Mouse (Mus musculus) skeletal muscle tissue, adult 2 months (tissue): ENCODE results near the gene Rgs3.

Experiments used
- DNase-seq: peaks from one replicate; pipeline ENCODE4 v3.0.0-alpha.2; 2012; ENCODE audit warnings: low read depth, low spot score

The Rgs3 gene

DNA sequence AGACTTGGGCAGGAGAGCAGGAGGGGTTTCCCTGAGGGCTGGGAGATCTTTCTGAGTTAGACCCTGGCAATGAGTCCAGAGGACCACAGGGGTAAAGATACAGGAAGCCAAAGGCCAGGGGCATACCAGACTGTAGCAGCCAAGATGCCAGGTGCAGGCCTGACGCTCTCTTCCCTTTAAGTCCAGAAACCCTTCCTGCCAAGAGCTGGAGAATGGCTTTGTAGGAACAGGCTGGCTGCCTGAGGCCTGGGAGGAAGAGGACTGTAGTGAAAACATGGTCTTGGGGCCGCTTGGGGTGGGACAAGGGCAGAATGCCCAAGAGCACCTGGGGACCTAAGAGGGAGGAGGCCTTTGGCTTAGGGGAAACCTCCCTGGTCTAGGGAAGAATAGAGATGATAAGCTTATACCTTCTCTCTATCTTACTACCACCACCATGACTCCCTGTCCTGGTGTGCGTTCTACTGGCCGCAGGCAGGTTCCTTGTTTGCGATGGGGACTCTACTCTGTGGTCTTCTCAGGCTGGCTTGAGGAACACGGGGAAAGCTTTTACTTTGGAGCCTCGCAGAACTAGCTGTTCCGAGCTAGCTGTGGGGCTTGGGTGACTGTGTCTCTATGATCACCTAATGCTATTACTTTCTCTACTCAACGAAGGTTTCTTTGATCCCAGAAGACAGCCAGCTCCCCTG is 46.4 kb downstream of the Rgs3 start:
- no peak for DNase-seq

DNA sequence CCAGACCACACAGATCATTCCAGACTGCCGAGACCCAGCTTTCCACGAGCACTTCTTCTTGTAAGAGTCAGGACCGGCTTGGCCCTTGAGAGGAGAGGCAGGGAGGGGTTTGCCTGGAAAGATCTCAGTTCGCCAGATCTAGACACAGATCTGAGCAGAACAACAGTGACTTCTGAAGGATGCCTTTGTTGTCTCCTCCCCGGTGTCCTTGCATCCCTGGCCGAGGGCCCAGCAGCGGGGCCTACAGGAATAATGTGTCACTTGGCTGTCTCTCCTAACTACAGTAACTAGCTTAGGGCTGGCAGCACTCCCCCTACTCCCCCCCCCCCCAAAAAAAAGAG is 46.9 kb downstream of the Rgs3 start:
- no peak for DNase-seq

DNA sequence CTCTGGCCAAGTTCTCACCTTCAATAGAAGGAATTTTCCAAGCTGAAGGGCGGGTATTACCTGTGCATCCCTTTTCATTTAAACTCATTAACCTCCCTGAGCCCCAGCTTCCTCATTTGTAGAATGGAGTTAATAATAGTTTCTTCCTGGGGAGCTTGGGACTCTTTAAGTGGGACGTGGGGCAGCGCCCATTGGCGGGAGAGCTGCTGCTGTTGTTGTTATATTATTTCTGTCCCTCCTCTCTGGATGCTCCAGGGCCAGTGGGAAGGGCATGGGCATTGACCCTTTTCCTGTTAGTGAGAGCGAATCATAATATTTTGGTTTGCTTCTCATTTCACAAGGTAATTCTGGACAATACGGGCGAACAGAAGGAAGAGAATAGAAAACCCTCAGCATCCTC is 47.3 kb downstream of the Rgs3 start:
- DNase-seq = no peak

DNA sequence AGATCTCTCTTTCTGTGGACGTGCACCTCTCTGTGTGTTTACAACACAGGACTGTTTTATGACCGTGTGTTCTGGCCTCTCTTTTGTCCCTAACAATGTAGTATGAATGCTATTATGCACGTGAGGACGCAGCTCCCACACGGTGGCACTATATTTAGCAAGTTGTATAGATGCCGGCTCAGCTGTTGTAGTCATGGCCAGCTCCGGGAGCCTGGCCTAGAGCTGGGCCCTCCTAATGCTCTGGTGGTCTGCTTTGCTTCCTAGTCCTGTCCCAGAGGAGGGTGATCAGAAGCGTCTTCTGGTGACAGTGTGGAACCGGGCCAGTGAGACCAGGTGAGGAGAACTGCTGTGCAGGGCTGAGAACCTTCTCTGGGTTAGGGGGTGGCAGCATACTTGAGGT is 47.7 kb downstream of the Rgs3 start:
- DNase-seq = no peak

DNA sequence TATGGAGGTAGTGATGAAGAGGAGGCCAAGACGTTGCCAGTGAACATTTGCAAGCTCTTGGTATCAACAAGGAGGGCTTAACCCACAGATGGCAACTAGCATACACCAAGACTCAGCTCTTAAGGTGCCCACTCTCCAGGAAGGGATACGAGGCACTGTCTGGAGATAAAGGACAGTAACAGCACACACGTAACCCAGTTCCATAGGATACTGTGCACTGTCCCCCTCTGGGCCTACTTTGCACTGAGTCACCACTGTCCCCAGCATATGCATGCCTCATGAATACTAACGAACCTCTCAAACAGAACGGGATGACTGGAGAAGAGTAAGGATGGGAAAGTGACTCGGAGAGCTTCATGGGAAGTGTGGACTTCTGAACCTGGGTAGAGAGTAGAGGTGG is 48.2 kb downstream of the Rgs3 start:
- DNase-seq = no peak

DNA sequence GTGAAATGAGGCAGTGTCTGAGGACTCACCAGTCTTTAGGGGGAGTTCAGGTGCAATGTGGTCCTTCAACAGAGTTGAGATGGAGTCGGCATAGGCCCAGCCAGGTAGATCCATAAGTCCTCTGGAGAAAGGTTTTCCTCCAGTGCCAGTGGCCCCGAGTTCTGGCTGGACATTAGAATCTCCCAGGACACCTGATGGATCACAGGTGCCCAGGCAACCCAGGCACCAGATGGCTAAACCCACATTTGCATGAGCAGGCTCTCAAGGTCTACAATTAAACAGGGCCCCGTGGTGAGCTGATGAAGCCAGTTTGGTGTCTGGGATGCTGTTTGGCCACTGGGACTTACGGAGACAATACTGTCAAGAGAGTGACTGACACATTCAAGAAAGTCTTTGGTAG is 49.7 kb downstream of the Rgs3 start:
- DNase-seq = no peak

DNA sequence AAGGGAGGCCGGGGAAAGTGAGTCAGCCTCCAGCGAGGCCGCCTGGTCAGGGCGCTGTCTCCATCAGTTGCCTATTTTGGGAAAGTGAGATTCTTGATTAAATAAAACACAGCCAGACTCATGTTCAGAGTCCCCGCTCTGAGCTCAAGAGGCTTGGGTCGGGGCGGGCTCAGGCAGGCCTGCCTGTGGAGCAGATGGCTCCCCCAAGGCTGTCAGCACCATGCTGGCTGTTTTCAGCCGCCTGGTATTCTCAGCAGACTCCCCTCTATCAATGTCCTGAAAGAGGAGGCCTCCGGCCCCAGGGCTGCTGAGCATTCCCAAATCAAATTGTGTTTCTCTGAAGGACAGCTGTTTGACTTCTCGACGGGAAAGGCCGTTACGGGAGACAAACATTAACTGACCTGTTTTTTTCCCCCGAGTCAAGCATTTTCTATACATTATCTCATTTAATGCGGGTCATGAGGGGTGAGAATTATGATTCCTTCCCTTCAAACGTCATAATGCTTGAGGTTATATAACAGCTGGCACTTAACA is 50.6 kb downstream of the Rgs3 start:
- DNase-seq = no peak

DNA sequence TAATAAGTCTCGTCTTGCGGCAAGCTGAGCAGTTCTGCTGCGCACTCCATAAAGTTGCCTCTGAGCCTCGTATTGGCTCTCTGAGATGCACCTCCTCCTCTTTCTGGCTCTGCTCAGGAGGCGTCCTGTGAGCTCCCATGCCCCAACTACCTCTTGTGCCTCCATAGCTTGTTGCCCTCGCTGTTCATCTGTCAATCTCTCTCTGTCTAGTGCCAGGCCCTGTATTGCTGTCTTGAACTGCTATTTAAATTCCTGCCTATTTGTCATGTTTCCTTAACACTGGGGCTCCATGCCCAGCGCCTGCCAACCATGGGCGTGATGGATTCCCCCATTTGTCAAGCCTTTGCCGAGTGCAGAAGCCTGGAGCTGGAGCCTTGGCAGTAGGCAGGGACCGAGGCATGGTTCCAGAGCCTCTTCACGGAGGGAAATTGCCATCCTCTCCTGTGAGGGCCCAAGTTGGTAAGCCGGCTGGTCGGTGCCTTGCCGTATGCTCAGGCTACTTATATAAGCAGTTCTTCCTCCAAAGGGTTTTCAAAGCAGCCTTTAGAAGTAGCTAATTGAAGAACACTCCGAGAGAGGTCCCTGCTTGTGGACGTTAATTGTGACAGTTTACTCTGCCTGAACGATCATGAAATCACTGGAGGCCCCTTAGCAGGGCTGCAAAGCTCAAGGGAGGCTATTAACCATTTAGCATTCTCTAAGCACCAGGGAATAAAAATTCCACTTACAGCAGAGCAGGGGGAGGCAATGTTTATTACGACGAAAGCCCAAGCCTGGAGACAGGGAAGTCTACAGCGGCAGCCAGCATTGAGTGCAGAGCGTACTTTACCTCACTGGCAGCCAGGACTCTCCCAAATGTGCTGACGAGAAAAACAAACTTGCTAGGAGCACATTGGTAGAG is 53.2 kb downstream of the Rgs3 start:
- DNase-seq = no peak

DNA sequence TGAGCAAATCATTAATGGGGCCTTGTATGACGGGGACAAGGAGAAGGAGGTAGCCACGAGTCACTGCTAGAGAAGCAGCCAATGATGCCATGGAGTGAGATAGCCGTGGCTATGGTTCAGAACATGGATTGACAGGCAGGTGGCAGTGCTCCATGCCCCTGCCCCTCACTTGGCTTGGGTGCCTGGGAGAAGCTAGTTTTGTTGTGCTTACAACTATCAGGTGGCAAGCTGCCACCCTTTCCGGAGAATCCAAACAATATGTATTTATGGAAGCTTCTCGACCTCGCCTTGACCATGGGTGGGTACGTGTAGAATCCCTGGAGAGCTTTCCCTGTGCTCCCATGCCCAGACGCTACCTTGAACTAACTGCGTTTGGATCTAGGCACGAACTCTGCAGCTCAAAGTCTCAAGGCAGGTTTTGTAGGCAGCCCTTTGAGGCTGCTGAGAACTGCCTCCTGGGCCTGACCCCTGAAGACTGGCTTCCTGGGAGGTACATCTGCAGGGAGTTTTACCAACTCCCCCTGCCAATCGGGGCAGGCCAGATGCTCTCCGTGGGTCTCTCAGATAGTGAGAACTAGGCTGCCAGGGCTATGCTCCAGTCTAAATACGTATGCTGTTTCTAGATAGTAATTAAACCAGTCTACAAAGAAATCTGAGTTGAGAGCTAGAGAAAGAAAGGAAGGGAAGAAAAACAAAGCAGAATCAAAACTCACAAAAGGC is 54.2 kb downstream of the Rgs3 start:
- no peak for DNase-seq

DNA sequence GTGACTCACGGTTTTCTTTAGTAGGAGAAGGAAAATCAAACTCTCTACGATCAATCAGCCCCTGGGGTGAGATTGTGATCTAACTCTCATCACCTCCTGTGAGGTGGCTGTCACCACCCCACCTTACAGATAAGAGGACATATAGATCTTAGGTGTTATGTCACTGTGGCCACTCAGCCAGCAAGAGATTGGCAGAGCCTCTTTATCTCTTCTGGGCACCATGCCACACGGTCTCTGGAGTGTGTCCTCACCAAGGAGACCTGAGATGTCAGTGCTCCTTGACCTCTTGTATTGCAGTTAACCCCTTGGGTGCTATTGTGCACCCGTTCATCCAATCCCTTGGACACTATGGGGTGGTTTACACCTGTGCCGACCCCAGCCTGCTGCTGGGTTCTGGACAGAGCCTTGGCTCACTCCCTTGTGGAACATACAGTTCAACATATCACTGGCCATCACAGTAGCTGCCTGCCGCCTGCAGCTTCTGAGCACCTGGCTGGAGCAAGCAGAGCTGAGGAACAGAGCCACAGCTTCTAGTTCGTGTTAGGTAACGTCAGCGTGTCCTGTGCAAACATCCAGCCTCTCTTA is 58.3 kb downstream of the Rgs3 start:
- no peak for DNase-seq

DNA sequence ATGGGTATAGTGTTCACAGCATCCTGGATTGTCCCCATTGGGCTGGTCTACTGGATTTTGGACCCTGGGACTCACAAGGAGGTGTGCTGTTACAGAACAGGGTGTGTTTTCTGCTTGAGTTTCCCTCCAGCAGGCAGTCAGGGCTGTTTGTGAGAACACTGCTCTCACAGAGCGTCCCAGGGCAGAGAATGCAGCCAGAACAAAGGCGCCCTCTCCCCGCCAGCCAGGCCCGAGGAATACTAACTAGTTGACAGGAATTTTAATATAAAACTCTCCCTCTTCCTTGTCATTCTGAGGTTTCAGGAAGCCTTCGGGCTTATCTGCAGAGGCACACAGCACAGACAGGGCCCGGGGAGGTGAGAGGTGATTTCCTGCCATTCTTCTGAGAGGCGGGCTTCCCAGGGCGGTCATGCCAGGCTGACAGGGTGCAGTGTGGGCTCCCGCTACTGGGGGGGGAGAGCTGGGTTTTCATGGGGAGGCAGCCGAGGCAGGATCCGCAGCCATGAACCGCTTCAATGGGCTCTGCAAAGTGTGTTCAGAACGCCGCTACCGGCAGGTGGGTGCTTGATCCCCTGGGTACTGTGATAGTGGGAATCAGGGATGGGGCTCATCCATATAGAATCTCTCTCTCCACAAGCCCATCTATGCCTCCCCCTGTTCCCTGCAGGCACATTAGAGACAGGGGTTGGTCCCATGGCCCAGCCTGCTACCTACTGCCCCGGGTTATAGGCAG is 59.8 kb downstream of the Rgs3 start:
- DNase-seq = peak; percentile 41

DNA sequence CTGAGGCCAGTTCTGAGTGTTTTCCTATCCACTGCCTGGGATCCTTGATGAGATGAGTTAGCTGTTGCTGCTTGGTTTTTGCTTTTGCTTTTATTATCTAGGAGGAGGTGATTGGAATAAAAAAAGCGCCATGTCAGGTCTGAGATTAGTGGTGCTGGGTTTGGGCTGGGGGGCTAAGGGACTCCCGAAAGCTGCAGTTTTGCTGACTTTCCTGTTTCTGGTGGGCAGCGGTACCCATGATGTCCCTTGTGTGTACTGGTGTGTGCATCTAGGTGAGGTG is 60.3 kb downstream of the Rgs3 start:
- no peak for DNase-seq

DNA sequence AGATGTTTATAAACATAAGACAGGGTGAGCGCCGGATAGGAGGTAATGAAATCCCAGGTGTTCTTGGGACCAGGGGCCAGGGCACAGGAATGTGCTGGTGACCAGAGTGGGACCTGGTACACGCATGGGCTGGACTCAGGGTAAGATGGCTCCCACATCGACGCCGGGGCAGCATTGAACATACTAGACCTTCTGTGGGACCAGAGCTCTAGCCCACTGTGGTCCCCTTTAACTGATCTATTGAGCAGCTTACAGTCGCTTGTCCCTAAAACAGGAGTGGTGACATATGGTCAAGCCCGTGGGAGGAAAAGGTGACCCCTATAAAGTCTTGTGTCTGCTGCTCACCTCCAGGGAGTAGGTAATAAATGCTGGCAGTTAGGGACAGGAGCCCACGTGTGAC is 61.5 kb downstream of the Rgs3 start:
- no peak for DNase-seq

DNA sequence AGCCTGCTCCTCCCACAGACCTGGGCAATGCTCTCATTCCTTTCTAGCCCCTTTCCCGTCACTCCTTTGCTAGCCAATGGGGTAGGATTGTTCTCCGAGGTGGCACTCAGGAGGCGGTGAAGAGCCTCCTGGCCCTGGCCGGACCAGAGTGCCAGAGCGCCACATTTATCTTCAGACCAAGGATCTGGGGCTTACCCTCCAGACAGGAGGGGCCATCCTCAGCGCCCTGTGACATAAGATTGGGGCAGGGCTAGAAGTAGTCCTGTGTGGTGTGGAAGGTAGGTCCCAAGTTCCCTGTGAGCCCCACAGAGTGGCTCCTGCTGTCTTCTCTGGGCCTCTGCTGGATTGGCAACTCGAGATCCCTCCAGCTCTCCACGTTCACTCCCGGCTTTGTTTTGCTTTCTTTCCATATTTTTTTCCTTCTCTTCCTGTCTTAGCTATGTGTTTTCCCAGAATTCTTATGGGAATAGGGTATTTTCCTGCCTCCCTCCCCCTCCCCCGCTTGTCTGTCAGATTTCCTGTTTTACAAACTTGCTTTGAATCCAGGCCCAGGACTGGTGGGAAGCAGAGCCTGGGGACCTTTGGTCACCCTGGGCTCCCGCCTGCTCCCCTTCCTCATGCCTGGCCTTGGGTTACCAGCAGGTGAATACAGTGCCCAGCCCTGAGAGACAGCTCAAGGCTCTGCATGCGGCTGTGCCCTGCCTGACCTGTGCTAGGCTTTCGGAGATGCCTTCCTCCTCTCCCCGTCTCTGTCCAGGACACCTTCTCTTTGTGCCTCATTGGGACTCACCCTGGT is 62.4 kb downstream of the Rgs3 start:
- DNase-seq = no peak

DNA sequence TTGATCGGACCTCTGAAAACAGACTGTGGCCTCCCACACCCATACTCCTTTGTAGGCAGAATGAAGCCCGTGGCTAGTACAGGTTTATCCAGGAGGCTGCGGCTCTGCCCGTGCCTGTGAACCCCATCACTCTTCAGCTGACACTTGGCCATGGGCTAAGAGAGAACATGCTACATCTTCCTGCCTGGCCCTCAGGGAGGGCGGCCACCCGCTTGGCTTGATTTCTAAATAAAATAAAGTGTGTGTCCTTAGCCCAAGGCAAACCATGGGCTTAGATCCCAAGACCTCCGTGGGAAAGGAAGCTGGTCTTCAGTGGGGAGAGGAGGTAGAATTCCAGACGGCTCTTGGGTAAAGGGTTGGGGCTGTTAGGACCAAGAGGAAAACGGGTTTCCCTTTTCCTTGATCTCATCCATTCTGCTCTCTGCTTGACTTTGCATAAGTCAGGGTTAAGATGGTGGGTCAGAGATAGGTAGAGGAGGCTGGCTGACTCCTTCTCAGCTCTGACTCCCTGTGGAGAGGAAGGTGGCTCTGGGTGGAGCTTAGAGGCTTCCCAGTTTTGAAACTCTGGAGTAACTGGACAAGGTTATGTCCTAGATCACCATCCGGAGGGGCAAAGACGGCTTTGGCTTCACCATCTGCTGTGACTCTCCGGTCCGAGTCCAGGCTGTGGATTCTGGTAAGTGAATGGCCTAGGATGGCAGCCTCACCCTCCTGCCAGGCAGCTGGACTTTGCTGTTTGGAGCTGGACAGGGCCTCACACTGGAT is 63.8 kb downstream of the Rgs3 start:
- DNase-seq = no peak

DNA sequence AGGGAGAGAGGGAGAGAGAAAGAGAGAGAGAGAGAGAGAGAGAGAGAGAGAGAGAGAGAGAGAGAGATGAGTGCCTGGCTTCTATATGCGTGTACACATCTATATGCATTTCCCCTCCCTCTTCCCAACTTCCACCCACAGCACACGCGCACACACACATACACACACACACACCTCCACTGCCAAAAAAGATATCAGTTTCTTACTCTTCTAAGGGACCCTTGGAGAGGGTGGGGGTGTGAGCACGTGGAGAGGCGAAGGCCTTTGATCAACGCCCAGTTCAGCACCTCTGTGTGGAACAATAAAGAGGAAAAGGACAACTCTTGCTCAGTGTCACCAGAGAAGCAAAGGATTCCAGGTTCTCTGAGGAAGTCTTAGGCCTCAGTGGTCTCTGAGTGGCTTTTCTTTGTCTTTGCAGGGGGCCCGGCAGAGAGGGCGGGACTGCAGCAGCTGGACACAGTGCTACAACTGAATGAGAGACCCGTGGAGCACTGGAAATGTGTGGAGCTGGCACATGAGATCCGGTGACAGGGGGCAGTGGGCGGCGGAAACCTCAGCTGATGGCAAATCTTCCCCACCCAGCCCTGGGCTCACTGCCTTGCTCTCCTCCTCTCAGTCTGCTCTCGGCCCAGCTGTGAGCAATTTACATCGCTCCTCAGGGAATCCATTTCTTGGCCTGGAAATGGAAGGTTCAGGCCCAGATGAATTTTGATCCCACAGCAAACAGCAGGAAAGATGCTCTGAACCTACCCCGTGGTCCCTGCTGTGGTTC is 65.2 kb downstream of the Rgs3 start:
- peak; percentile 67 for DNase-seq

DNA sequence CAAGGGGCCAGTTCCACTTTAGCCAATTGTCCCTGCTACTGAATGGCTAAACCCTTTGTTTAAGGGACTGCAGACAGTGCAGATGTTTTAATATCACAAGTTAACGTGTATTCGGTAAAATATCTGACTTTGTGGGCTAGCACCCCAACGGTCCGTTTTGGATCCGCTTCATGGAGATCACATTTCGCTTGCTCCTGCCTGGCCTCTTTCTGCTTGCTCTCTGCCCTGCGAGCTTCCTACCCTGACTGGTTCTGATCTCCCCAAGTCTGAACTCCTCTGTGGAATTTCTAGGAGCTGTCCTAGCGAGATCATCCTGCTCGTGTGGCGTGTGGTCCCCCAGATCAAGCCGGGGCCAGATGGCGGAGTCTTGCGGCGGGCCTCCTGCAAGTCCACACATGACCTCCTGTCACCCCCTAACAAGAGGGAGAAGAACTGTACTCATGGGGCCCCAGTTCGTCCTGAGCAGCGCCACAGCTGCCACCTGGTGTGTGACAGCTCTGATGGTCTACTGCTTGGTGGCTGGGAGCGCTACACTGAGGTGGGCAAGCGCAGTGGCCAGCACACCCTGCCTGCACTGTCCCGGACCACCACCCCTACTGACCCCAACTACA is 65.9 kb downstream of the Rgs3 start:
- no peak for DNase-seq

DNA sequence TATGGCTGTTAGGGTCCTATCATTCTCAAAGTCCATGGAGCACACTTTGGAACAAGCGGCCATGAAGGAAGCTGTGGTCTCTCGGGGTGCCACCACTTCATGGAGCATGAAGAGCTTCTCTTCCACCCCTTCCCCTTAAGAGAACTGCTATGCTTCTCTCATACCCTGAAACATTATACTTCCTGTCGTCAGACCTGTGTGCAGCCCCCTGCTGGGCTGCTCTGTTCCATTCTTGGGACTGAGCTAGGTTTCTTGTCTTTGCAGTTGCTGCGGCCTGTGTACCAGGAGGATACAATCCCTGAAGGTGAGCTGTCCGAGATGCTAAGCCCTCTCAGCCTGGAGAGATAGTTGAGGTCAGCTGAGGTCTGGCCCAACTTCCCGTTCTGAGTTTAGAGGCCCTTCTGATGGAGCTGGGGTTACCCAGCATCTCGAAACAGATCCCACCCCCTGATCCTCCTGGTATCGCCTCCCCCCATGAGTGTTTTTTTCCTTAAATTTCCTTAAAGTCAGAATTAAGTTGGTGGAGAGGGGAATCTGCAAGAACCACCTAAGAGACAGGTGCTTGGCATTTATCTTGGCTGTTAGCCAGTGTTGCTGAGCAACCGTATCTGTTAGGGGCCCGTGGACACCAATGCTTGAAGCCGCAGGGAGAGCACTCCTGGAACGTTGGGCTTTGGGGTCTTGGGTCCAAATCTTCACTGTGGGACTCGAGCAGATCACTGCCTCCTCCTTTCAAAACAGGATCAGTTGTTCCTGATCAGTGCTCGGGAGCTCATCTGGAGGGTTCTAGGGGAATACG is 66.8 kb downstream of the Rgs3 start:
- no peak for DNase-seq
